ENCODE assay signal across 8 mouse cellular contexts in the genomic region with DNA sequence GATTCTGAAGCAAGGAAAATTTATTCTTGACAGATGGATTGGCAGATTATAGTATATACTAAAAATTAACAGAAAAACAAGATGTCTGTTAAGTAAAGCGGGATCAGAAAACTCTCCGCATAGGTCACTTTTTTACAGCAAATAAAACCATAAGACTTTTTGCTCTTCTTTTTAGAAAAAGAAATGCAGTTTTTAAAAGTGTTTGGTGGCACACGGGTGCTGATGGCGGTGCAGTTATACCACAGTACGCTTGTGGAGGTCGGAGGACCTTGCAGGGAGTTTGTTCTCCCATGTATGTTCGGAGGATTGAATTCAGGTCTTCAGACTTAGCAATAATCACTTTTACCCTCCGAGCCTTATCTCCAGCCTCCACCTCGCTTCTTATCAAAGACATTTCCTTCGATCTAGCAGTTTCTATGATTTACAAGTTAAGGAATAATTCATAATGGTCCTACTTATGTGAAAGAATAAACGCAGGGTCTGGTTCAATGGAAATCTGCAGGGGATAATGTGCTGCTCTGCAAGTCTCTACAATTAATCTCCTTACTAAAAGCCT.
A peak's percentile ranks its signal among the peaks of the same experiment; 100 is the strongest.
DNase-seq lines count a peak whose midpoint lies in the region; ATAC-seq lines count a peak whose summit lies in the region.

No protein-coding gene starts in this region.

- peak overlapping the region; percentile 89 for H3K27ac ChIP-seq in lung, embryonic 15.5 days
- peak overlapping the region; percentile 92 for H3K27ac ChIP-seq in hindbrain, embryonic 10.5 days
- H3K27ac ChIP-seq in midbrain, embryonic 10.5 days (replicated peaks) = peak overlapping the region; percentile 89

- peak overlapping the region; percentile 33 for H3K9ac ChIP-seq in lung, embryonic 15.5 days

- no peaks in the 10 kb centered on the region for H3K36me3 ChIP-seq in lung, embryonic 15.5 days
- H3K36me3 ChIP-seq in hindbrain, embryonic 10.5 days = no peaks in the 10 kb centered on the region
- H3K36me3 ChIP-seq in midbrain, embryonic 10.5 days = no peaks in the 10 kb centered on the region

- H3K4me3 ChIP-seq in lung, embryonic 15.5 days = peak overlapping the region; percentile 40
- H3K4me3 ChIP-seq in hindbrain, embryonic 10.5 days = peak overlapping the region; percentile 49
- H3K4me3 ChIP-seq in midbrain, embryonic 10.5 days = peak overlapping the region; percentile 50

- no peaks in the 10 kb centered on the region for H3K9me3 ChIP-seq in lung, embryonic 15.5 days
- no peaks in the 10 kb centered on the region for H3K9me3 ChIP-seq in hindbrain, embryonic 10.5 days
- no peaks in the 10 kb centered on the region for H3K9me3 ChIP-seq in midbrain, embryonic 10.5 days (replicated peaks)

- peaks cover 16% of the 10 kb centered on the region for H3K4me1 ChIP-seq in lung, embryonic 15.5 days
- peaks cover 31% of the 10 kb centered on the region for H3K4me1 ChIP-seq in hindbrain, embryonic 10.5 days (replicated peaks)
- H3K4me1 ChIP-seq in midbrain, embryonic 10.5 days = peaks cover 34% of the 10 kb centered on the region

- DNase-seq in lung, postnatal 36 days = no peak
- DNase-seq in cerebellum, postnatal 14 days = peak; percentile 44 to 65
- no peak for DNase-seq in hindbrain, embryonic 10.5 days (ENCODE audit: low spot score)
- DNase-seq in midbrain, embryonic 10.5 days (ENCODE audit: low spot score) = no peak
- no peak for DNase-seq in gastrocnemius, postnatal 25 days
- DNase-seq in layer of hippocampus, adult 9-11 months = no peak
- no peak for DNase-seq in spleen, postnatal 4 days (ENCODE audit: low spot score in 2 of 2)

- ATAC-seq in lung, embryonic 15.5 days (ENCODE audit: borderline replicate concordance, extremely low read depth, low FRiP score, low TSS enrichment) = no peak

- peak overlapping the region; percentile 57 for H3K4me2 ChIP-seq in lung, embryonic 15.5 days

- H3K27me3 ChIP-seq in lung, embryonic 15.5 days = no peaks in the 10 kb centered on the region
- H3K27me3 ChIP-seq in hindbrain, embryonic 10.5 days (ENCODE audit: insufficient read depth, poor library complexity, severe bottlenecking) = no peaks in the 10 kb centered on the region
- H3K27me3 ChIP-seq in midbrain, embryonic 10.5 days (ENCODE audit: low read depth, poor library complexity, severe bottlenecking) = no peaks in the 10 kb centered on the region

- WGBS in lung, embryonic 15.5 days = 5% methylated on average over 11 of the region's 11 CpGs
- WGBS in hindbrain, embryonic 10.5 days = 15% methylated on average over 11 of the region's 11 CpGs
- 15% methylated on average over 11 of the region's 11 CpGs for WGBS in midbrain, embryonic 10.5 days

Comparison
In these comparisons a context has a peak if more than half of its experiments do, and no peak if none do; other contexts are left out.
1. DNase-seq: peak in cerebellum, postnatal 14 days (2 of 2); none in lung, postnatal 36 days (single experiment), hindbrain, embryonic 10.5 days (single experiment), midbrain, embryonic 10.5 days (single experiment), gastrocnemius, postnatal 25 days (single experiment), layer of hippocampus, adult 9-11 months (single experiment) and spleen, postnatal 4 days (0 of 2).
2. Peak in every context shown above with its lines, with median percentiles within 50 percentile points of each other: H3K27ac ChIP-seq and H3K4me3 ChIP-seq.